Mouse (Mus musculus): ENCODE measurements around the gene Lsamp. TPM values are rescaled to one million over a fixed set of nuclear protein-coding genes. Genes with fewer than 3 reads are reported as not detected.

The Lsamp gene
- total and polyA plus RNA-seq, 2 experiments from 2014 or later, result 0.61 to 0.95 TPM

DNA sequence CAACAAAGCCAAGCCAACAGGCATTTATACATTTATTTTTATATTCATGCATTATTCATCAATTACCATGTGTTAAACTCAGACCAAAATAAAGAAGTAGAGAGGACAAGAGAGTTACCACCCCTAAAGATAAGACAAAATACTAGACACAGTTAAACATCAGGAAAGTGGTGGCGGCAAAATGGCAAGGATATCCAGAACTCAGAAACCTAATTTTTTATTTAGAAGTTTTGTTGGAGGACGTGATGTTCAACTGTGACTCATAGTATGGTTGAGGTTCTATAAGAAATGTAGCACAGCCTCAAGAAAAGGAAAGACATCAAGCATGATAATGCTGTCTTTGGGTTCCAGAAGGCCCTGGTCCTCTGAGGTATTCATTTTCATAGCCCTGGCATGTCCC lies 1104.5 kb downstream of the Lsamp start:
- WGBS, result 76% methylated on average over 2 of the region's 2 CpGs
- DNase-seq (ENCODE audit: low spot score), result no peak

DNA sequence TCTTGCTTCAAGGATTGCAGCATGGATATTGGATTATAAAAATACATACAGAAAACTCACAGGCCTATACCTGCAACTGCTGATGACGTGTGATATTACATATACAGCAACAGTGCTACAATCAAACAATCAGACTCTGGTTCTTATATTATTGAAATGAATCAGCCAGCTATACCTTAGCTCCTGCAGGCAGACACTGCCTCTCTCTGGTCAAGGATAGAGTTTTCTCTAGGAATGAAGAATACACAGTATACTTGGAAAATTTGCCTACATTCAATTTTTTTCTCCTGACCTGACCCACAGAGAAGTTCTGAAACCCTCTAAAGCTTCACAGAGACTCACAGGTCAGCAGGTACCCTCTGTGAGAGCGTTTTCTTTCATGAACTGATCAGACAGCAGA lies 1105.9 kb downstream of the Lsamp start:
- ATAC-seq (ENCODE audit: insufficient read depth, low read depth) (no peak), DNase-seq (ENCODE audit: low spot score) (no peak)
- WGBS, result 49% methylated on average over 2 of the region's 2 CpGs
- H3K9me3 ChIP-seq (replicated peaks; ENCODE audit: control insufficient read depth, low read length), result no peaks in the 10 kb centered on the region
- no peaks in the 10 kb centered on the region for H3K4me1 ChIP-seq (ENCODE audit: control insufficient read depth, insufficient read depth)
- no peak overlapping the region for H3K9ac ChIP-seq (replicated peaks; ENCODE audit: low read depth, low read length)
- H3K4me3 ChIP-seq (ENCODE audit: low read depth, low read length), result no peak overlapping the region
- H3K4me2 ChIP-seq (ENCODE audit: low read depth, low read length), result no peak overlapping the region
- H3K27ac ChIP-seq (ENCODE audit: low read depth), result no peak overlapping the region
- H3K36me3 ChIP-seq (replicated peaks; ENCODE audit: control insufficient read depth, insufficient read depth, low read length), result no peaks in the 10 kb centered on the region
- TF ChIP-seq EP300 (IDR thresholded peaks at IDR 0.05; ENCODE audit: low read depth) (no peak), CTCF (IDR thresholded peaks at IDR 0.05; ENCODE audit: low read depth) (no peak)
- H3K27me3 ChIP-seq (ENCODE audit: control insufficient read depth, insufficient read depth, low read length), result no peaks in the 10 kb centered on the region

More for the DNA sequence above, 1104.5 kb downstream of the Lsamp start:
- Histone ChIP-seq H3K4me2 (ENCODE audit: low read depth, low read length) (no peak overlapping the region), H3K36me3 (replicated peaks; ENCODE audit: control insufficient read depth, insufficient read depth, low read length) (no peaks in the 10 kb centered on the region), H3K27me3 (ENCODE audit: control insufficient read depth, insufficient read depth, low read length) (no peaks in the 10 kb centered on the region), H3K9ac (replicated peaks; ENCODE audit: low read depth, low read length) (no peak overlapping the region), H3K9me3 (replicated peaks; ENCODE audit: control insufficient read depth, low read length) (no peaks in the 10 kb centered on the region), H3K4me1 (ENCODE audit: control insufficient read depth, insufficient read depth) (no peaks in the 10 kb centered on the region), H3K4me3 (ENCODE audit: low read depth, low read length) (no peak overlapping the region), H3K27ac (ENCODE audit: low read depth) (no peak overlapping the region)
- TF ChIP-seq EP300 (IDR thresholded peaks at IDR 0.05; ENCODE audit: low read depth) (no peak), CTCF (IDR thresholded peaks at IDR 0.05; ENCODE audit: low read depth) (no peak)
- ATAC-seq (ENCODE audit: insufficient read depth, low read depth), result no peak

DNA sequence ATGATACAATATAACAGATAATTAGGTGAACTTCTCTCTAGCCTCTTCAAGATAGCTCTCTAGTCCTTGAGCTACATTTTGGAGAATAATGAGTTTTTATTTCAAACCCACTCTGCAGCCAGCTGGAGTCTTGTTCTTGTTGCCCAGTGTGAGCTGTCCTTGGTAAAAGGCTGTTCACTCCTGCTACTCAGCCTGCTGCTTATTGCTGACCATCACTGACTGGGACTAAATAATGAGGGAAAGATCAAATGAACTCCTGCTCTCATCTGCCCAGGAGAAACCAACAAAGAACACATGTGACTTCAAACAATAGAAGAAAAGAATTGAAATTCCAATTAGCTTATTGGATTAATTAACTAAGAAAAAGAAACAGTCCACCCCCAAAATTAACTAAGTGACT lies 1107.1 kb downstream of the Lsamp start:
- Histone ChIP-seq H3K4me1 (ENCODE audit: control insufficient read depth, insufficient read depth) (no peaks in the 10 kb centered on the region), H3K9me3 (replicated peaks; ENCODE audit: control insufficient read depth, low read length) (no peaks in the 10 kb centered on the region), H3K27ac (ENCODE audit: low read depth) (no peak overlapping the region), H3K27me3 (ENCODE audit: control insufficient read depth, insufficient read depth, low read length) (no peaks in the 10 kb centered on the region), H3K36me3 (replicated peaks; ENCODE audit: control insufficient read depth, insufficient read depth, low read length) (no peaks in the 10 kb centered on the region), H3K4me2 (ENCODE audit: low read depth, low read length) (no peak overlapping the region), H3K4me3 (ENCODE audit: low read depth, low read length) (no peak overlapping the region), H3K9ac (replicated peaks; ENCODE audit: low read depth, low read length) (no peak overlapping the region)
- DNase-seq (ENCODE audit: low spot score), result no peak
- no peak for ATAC-seq (ENCODE audit: insufficient read depth, low read depth)
- TF ChIP-seq EP300 (IDR thresholded peaks at IDR 0.05; ENCODE audit: low read depth) (no peak), CTCF (IDR thresholded peaks at IDR 0.05; ENCODE audit: low read depth) (no peak)

DNA sequence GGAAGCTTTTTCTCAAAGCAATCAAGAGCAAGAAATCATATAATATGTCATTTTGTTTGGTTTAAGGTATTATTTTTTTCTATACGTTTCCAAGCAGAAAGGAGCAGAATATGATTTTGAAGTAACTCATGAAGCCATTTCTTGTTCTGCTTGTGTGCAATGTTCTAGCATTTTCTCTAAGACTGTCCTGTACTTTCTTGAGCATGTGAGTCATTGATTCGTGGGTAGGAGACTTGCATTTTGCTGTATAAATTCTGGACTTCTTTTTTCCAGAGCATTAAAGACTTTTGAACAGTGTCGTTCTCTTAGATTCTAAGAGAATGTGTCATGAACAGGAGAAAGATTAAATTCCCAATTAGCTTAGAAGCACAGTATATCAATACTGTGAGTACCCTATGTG lies 1118.6 kb downstream of the Lsamp start:
- no peak for DNase-seq (ENCODE audit: low spot score)
- no peaks in the 10 kb centered on the region for H3K36me3 ChIP-seq (replicated peaks; ENCODE audit: control insufficient read depth, insufficient read depth, low read length)
- no peak overlapping the region for H3K27ac ChIP-seq (ENCODE audit: low read depth)
- H3K4me3 ChIP-seq (ENCODE audit: low read depth, low read length), result no peak overlapping the region
- 67% methylated on average over 3 of the region's 3 CpGs for WGBS
- no peak overlapping the region for H3K9ac ChIP-seq (replicated peaks; ENCODE audit: low read depth, low read length)
- no peak overlapping the region for H3K4me2 ChIP-seq (ENCODE audit: low read depth, low read length)
- H3K9me3 ChIP-seq (replicated peaks; ENCODE audit: control insufficient read depth, low read length), result no peaks in the 10 kb centered on the region
- ATAC-seq (ENCODE audit: insufficient read depth, low read depth), result no peak
- H3K27me3 ChIP-seq (ENCODE audit: control insufficient read depth, insufficient read depth, low read length), result no peaks in the 10 kb centered on the region
- no peaks in the 10 kb centered on the region for H3K4me1 ChIP-seq (ENCODE audit: control insufficient read depth, insufficient read depth)
- TF ChIP-seq CTCF (IDR thresholded peaks at IDR 0.05; ENCODE audit: low read depth), result no peak
- no peak for TF ChIP-seq EP300 (IDR thresholded peaks at IDR 0.05; ENCODE audit: low read depth)

DNA sequence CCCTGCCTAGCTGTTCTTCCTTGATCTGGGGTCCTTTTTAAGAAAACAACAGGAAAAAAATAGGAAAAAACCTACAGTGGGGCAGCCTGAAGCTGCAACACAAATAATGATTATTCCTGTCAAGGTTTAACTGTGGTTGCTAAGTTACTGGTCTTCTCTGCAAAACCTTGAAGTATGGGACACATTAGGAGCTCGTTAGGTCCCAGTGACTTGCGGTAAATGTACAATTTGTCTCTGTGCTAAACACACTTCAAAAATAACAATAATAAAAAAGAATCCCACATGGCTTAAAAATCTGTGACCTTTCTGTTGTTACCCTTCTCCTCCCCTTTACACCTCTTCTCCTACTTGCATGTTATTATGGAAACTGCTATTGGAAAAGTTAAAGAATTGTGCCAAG lies 1140.2 kb downstream of the Lsamp start:
- TF ChIP-seq EP300 (IDR thresholded peaks at IDR 0.05; ENCODE audit: low read depth) (no peak), CTCF (IDR thresholded peaks at IDR 0.05; ENCODE audit: low read depth) (no peak)
- 90% methylated on average over 2 of the region's 2 CpGs for WGBS
- Histone ChIP-seq H3K9me3 (replicated peaks; ENCODE audit: control insufficient read depth, low read length) (no peaks in the 10 kb centered on the region), H3K36me3 (replicated peaks; ENCODE audit: control insufficient read depth, insufficient read depth, low read length) (no peaks in the 10 kb centered on the region), H3K4me1 (ENCODE audit: control insufficient read depth, insufficient read depth) (no peaks in the 10 kb centered on the region), H3K4me3 (ENCODE audit: low read depth, low read length) (no peak overlapping the region), H3K27ac (ENCODE audit: low read depth) (no peak overlapping the region), H3K4me2 (ENCODE audit: low read depth, low read length) (no peak overlapping the region), H3K9ac (replicated peaks; ENCODE audit: low read depth, low read length) (no peak overlapping the region), H3K27me3 (ENCODE audit: control insufficient read depth, insufficient read depth, low read length) (no peaks in the 10 kb centered on the region)
- ATAC-seq (ENCODE audit: insufficient read depth, low read depth) (no peak), DNase-seq (ENCODE audit: low spot score) (no peak)

DNA sequence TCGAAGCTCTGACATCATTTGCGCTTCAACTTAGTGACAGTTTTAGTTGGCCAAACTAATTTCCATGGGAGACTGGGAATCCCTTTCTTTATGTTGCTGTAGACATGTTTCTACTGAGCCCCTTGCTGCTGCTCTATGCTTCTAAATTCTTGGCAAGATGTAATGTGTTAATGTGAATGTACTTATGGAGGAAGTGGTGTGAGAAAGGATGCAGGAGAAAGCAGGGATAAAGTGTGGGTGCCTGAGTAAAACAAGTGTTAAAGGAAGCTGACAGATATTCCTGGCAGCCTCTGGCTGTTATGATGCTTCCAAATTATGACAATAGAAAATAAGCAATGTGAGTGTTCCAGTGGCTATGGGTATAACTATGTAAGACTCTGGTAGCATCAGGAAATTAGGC lies 1140.9 kb downstream of the Lsamp start:
- 75% methylated on average over 2 of the region's 2 CpGs for WGBS

More for the DNA sequence above, 1140.9 kb downstream of the Lsamp start:
- Histone ChIP-seq H3K4me1 (ENCODE audit: control insufficient read depth, insufficient read depth) (no peaks in the 10 kb centered on the region), H3K36me3 (replicated peaks; ENCODE audit: control insufficient read depth, insufficient read depth, low read length) (no peaks in the 10 kb centered on the region), H3K9me3 (replicated peaks; ENCODE audit: control insufficient read depth, low read length) (no peaks in the 10 kb centered on the region), H3K27ac (ENCODE audit: low read depth) (no peak overlapping the region), H3K9ac (replicated peaks; ENCODE audit: low read depth, low read length) (no peak overlapping the region), H3K4me3 (ENCODE audit: low read depth, low read length) (no peak overlapping the region), H3K27me3 (ENCODE audit: control insufficient read depth, insufficient read depth, low read length) (no peaks in the 10 kb centered on the region), H3K4me2 (ENCODE audit: low read depth, low read length) (no peak overlapping the region)
- no peak for TF ChIP-seq CTCF (IDR thresholded peaks at IDR 0.05; ENCODE audit: low read depth)
- TF ChIP-seq EP300 (IDR thresholded peaks at IDR 0.05; ENCODE audit: low read depth), result no peak
- DNase-seq (ENCODE audit: low spot score) (no peak), ATAC-seq (ENCODE audit: insufficient read depth, low read depth) (no peak)
